Mouse (Mus musculus) kidney, adult 2 months (tissue): ENCODE measurements around the gene Vmo1. TPM values are rescaled to one million over a fixed set of nuclear protein-coding genes. Genes with fewer than 3 reads are reported as not detected.
"Not testable (repeated sequence)": the region's sequence is repeated elsewhere in the genome, so short reads cannot be mapped to it uniquely, and the experiment has no call there.

Experiments used
- DNase-seq: peaks from one replicate; pipeline ENCODE4 v3.0.0; 2021
- H3K27ac ChIP-seq: fragments of 200-500 bp; 2 replicates; pipeline ENCODE4 v1.5.1; 2012; ENCODE audit warnings: low read depth, low read length, control low read depth, inconsistent platforms; ENCODE audit not compliant: insufficient read depth
- H3K27me3 ChIP-seq: fragments of 200-500 bp; replicated peaks from 2 replicates; pipeline ENCODE4 v1.6.1; 2012; ENCODE audit warnings: mild to moderate bottlenecking, moderate library complexity, low read length, inconsistent platforms; ENCODE audit not compliant: control insufficient read depth, insufficient read depth
- H3K36me3 ChIP-seq: fragments of 200-500 bp; 2 replicates; pipeline ENCODE4 v1.6.1; 2012; ENCODE audit warnings: mild to moderate bottlenecking, moderate library complexity, low read length, inconsistent platforms; ENCODE audit not compliant: control insufficient read depth, insufficient read depth
- H3K4me1 ChIP-seq: fragments of 200-500 bp; 2 replicates; pipeline ENCODE4 v1.6.1; 2011; ENCODE audit warnings: low read length; ENCODE audit not compliant: control insufficient read depth, insufficient read depth
- H3K4me3 ChIP-seq: fragments of 200-500 bp; 2 replicates; pipeline ENCODE4 v1.5.1; 2011; ENCODE audit warnings: mild to moderate bottlenecking, low read depth, low read length, control low read depth; ENCODE audit not compliant: insufficient read depth
- CTCF ChIP-seq: fragments of 200-500 bp; conservative IDR thresholded peaks from 2 replicates; pipeline ENCODE4 v1.5.1; 2011; ENCODE audit warnings: low read depth, mild to moderate bottlenecking, control low read depth, low read length, moderate library complexity, mixed read lengths; ENCODE audit not compliant: insufficient read depth, insufficient read length
- POLR2A ChIP-seq: fragments of 200-500 bp; IDR thresholded peaks from one replicate; pipeline ENCODE4 v1.6.1; 2011; ENCODE audit warnings: low read depth, low read length, control low read depth
- WGBS: fragments of 180-500 bp; shearing (Covaris S2); methylation state at CpG from one replicate; pipeline ENCODE4 v1.1.7; 2018; 5-methylcytosine and 5-hydroxymethylcytosine counted together
- polyA plus RNA-seq: library from polyadenylated mRNA; depleted of rRNA; stranded (reverse); fragments of >200 nt; gene quantifications from 2 replicates; pipeline ENCODE4 v1.2.3, GENCODE M21; 2012

Vmo1 gene
- polyA plus RNA-seq, 1 experiment = not detected

GRCm38 (mm10) chr11:70551526-70551925, 37.1 kb upstream of the Vmo1 start:
- no peaks in the 10 kb centered on the region for H3K36me3 ChIP-seq
- H3K4me3 ChIP-seq = no peak overlapping the region
- DNase-seq = no peak
- no peak for TF ChIP-seq POLR2A
- no peaks in the 10 kb centered on the region for H3K27me3 ChIP-seq
- H3K4me1 ChIP-seq = no peaks in the 10 kb centered on the region
- no peak overlapping the region for H3K27ac ChIP-seq
- 94% methylated on average over 8 of the region's 8 CpGs for WGBS

GRCm38 (mm10) chr11:70544496-70544895, 30.1 kb upstream of the Vmo1 start:
- no peak for TF ChIP-seq POLR2A
- no peak for TF ChIP-seq CTCF
- no peak for DNase-seq
- no peak overlapping the region for H3K4me3 ChIP-seq
- no peaks in the 10 kb centered on the region for H3K36me3 ChIP-seq
- H3K4me1 ChIP-seq = no peaks in the 10 kb centered on the region
- no peak overlapping the region for H3K27ac ChIP-seq
- no peaks in the 10 kb centered on the region for H3K27me3 ChIP-seq
- WGBS = 66% methylated on average over 7 of the region's 7 CpGs

GRCm38 (mm10) chr11:70541415-70541814, 27.0 kb upstream of the Vmo1 start:
- no peak overlapping the region for H3K27ac ChIP-seq
- DNase-seq = no peak
- no peak overlapping the region for H3K4me3 ChIP-seq
- 84% methylated on average over 5 of the region's 5 CpGs for WGBS
- no peaks in the 10 kb centered on the region for H3K4me1 ChIP-seq
- no peaks in the 10 kb centered on the region for H3K27me3 ChIP-seq
- TF ChIP-seq POLR2A (no peak), CTCF (no peak)
- H3K36me3 ChIP-seq = no peaks in the 10 kb centered on the region

- DNase-seq = no peak
- TF ChIP-seq POLR2A (no peak), CTCF (no peak)
- 93% methylated on average over 7 of the region's 7 CpGs for WGBS
- no peaks in the 10 kb centered on the region for H3K4me1 ChIP-seq
- H3K27me3 ChIP-seq = no peaks in the 10 kb centered on the region
- H3K36me3 ChIP-seq = no peaks in the 10 kb centered on the region
- no peak overlapping the region for H3K27ac ChIP-seq
- peak overlapping the region; percentile 49; the same call in 1 of the 2 replicates for H3K4me3 ChIP-seq
Measured at GRCm38 (mm10) chr11:70540928-70541327, 26.5 kb upstream of the Vmo1 start.

- Histone ChIP-seq H3K4me1 (no peaks in the 10 kb centered on the region), H3K27me3 (no peaks in the 10 kb centered on the region), H3K4me3 (peak within 1 kb of the TSS; percentile 49), H3K27ac (no peak within 1 kb of the TSS), H3K36me3 (no peaks in the 10 kb centered on the region)
- peak; percentile 95 for DNase-seq
- 1% methylated on average over 64 of the region's 65 CpGs for WGBS
- TF ChIP-seq POLR2A = no peak
- peak; percentile 72 for TF ChIP-seq CTCF
Measured at GRCm38 (mm10) chr11:70539877-70540587, 25.6 kb upstream of the Vmo1 start, which contains the start of gene Pld2. TSS of gene Pld2 (plus strand) at chr11:70540064.

- peak overlapping the region; percentile 49 for H3K4me3 ChIP-seq
- 7% methylated on average over 9 of the region's 9 CpGs for WGBS
- no peak overlapping the region for H3K27ac ChIP-seq
- TF ChIP-seq POLR2A = no peak
- no peak for TF ChIP-seq CTCF
- H3K4me1 ChIP-seq = no peaks in the 10 kb centered on the region
- no peak for DNase-seq
- no peaks in the 10 kb centered on the region for H3K36me3 ChIP-seq
- no peaks in the 10 kb centered on the region for H3K27me3 ChIP-seq
Measured at GRCm38 (mm10) chr11:70539423-70539822, 25.0 kb upstream of the Vmo1 start.

- no peaks in the 10 kb centered on the region for H3K4me1 ChIP-seq
- 77% methylated on average over 6 of the region's 6 CpGs for WGBS
- no peak within 1 kb of the TSS for H3K27ac ChIP-seq
- TF ChIP-seq CTCF = no peak
- no peak for TF ChIP-seq POLR2A
- no peaks in the 10 kb centered on the region for H3K36me3 ChIP-seq
- no peak for DNase-seq
- no peak within 1 kb of the TSS for H3K4me3 ChIP-seq
- H3K27me3 ChIP-seq = no peaks in the 10 kb centered on the region
Measured at GRCm38 (mm10) chr11:70532839-70533238, 18.4 kb upstream of the Vmo1 start, which contains the start of gene Gm40193. TSS of gene Gm40193 (minus strand) at chr11:70532939.

GRCm38 (mm10) chr11:70531065-70531464, 16.6 kb upstream of the Vmo1 start:
- not testable (repeated sequence) for DNase-seq, H3K27me3 ChIP-seq
- 74% methylated on average over 2 of the region's 2 CpGs for WGBS

More at GRCm38 (mm10) chr11:70531065-70531464, 16.6 kb upstream of the Vmo1 start:
- not testable (repeated sequence) for H3K27ac ChIP-seq, H3K4me3 ChIP-seq, H3K4me1 ChIP-seq, H3K36me3 ChIP-seq
